Mouse (Mus musculus) forelimb bud, embryonic 11.5 days (tissue): ENCODE data around the gene Ralgapa1.
A peak's percentile ranks its signal among the peaks of the same experiment; 100 is the strongest.
"Not testable (repeated sequence)": the region's sequence is repeated elsewhere in the genome, so short reads cannot be mapped to it uniquely, and the experiment has no call there.

Experiments
- DNase-seq: peaks from one replicate; pipeline ENCODE4 v3.0.0-alpha.2; 2012; ENCODE audit warnings: low read depth, low spot score

Ralgapa1 gene

DNA sequence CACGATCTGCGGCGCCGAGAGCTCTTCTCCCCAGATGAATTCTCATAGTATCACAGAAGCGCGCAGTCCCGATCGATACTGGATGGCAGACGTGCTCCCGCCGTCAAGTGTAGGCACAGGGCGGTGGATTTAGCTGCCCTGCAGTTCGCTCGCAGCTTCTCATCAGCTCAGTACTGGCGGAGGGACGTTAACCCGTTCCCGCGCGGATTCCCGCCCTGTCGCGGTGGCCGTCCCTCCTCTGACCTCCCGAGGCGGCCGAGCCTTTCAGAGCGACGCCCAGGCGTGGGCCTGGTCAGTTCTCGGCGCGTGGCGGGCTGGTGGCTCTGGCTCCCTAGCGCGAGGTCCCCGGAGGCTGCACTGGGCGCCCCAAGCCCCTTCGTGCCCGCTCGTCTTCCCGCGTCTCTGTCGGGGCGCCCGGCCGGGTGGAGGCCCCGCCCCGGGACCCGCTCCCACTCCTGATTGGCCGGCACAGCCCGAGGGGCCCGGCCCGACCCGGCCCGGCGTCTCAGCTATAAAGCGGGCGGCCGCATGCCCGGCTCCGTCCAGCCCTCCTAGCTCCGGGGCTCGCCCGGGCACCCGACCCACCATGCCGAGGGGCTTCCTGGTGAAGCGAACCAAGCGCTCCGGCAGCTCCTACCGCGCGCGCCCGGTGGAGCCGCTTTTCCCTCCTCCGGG lies 221.9 kb downstream of the Ralgapa1 start, which contains the start of gene Insm2:
Gene Insm2, plus strand, starts transcription at position 541 of the 675 bp plus-strand sequence.
- no peak for DNase-seq

GRCm38 (mm10) chr12:55598537-55598886 lies 222.5 kb downstream of the Ralgapa1 start:
- DNase-seq, result no peak

GRCm38 (mm10) chr12:55586936-55587335 lies 234.0 kb downstream of the Ralgapa1 start:
- DNase-seq, result not testable (repeated sequence)

- DNase-seq, result peak; percentile 19
Measured at GRCm38 (mm10) chr12:55573794-55574193, 247.2 kb downstream of the Ralgapa1 start.

- no peak for DNase-seq
Measured at GRCm38 (mm10) chr12:55573089-55573488, 247.9 kb downstream of the Ralgapa1 start.

DNA sequence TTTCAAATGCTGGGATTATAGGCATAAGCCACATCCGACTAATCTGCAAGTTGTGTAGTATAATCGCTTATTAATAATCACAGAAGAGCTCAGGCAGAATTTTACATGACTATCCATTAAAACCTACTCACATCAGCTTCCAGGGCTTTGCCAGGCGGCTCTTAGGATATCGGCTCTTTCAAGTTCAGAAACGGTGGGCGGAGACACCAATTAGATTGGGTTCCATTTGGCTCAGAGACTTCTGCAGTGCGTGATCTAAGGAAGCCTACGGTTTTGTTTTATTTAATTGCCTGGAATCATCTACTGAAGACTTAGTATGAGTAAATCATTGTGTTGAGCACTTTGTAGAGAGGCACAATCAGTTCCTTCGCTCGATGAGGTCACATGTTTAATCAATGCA lies 249.3 kb downstream of the Ralgapa1 start:
- DNase-seq, result no peak

GRCm38 (mm10) chr12:55571181-55571580 lies 249.8 kb downstream of the Ralgapa1 start:
- DNase-seq, result no peak

GRCm38 (mm10) chr12:55570646-55571045 lies 250.3 kb downstream of the Ralgapa1 start:
- no peak for DNase-seq

DNA sequence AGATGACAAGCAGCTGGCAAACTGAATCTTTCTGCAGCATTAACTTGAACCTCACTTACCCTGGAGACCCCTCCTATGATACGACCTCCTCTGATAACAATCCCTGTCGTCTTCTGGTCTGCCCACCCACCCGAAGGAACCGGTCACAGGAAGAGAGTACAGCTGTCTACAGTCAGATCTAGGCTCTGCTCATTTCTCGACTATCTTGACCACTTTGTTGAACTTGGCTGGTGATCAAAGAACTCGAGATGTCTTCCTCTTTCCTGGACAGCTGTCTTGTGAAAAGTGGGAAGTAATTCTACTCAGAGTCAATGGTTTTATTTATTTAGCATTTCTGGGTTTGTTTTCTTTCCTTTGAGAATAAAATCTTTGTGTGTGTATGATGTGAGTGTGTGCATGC lies 251.3 kb downstream of the Ralgapa1 start:
- DNase-seq, result no peak

- DNase-seq, result no peak
Measured at GRCm38 (mm10) chr12:55568466-55568865, 252.5 kb downstream of the Ralgapa1 start.

GRCm38 (mm10) chr12:55566837-55567236 lies 254.1 kb downstream of the Ralgapa1 start:
- DNase-seq, result peak; percentile 8

DNA sequence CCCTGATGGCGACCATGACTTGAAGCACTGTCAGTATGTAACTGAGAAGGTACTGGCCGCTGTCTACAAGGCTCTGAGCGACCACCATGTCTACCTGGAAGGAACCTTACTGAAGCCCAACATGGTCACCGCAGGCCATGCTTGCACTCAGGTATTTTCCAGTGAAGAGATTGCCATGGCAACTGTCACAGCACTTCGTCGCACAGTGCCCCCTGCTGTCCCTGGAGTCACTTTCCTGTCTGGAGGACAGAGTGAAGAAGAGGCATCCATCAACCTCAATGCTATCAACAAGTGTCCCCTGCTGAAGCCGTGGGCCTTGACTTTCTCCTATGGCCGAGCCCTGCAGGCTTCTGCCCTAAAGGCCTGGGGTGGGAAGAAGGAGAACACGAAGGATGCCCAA lies 255.1 kb downstream of the Ralgapa1 start:
- no peak for DNase-seq

DNA sequence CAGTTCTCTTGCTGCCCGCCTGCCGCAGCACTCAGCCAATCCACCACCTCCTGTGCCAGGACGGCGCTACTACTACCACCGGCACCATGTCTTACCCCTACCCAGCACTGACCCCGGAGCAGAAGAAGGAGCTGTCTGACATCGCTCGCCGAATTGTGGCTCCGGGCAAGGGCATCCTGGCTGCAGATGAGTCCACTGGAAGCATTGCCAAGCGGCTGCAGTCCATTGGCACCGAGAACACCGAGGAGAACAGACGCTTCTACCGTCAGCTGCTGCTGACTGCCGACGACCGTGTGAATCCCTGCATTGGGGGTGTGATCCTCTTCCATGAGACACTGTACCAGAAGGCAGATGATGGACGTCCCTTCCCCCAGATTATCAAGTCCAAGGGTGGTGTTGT lies 255.8 kb downstream of the Ralgapa1 start, which contains the start of gene Aldoart2:
Gene Aldoart2, plus strand, starts transcription at position 34 of the 400 bp plus-strand sequence.
- no peak for DNase-seq

DNA sequence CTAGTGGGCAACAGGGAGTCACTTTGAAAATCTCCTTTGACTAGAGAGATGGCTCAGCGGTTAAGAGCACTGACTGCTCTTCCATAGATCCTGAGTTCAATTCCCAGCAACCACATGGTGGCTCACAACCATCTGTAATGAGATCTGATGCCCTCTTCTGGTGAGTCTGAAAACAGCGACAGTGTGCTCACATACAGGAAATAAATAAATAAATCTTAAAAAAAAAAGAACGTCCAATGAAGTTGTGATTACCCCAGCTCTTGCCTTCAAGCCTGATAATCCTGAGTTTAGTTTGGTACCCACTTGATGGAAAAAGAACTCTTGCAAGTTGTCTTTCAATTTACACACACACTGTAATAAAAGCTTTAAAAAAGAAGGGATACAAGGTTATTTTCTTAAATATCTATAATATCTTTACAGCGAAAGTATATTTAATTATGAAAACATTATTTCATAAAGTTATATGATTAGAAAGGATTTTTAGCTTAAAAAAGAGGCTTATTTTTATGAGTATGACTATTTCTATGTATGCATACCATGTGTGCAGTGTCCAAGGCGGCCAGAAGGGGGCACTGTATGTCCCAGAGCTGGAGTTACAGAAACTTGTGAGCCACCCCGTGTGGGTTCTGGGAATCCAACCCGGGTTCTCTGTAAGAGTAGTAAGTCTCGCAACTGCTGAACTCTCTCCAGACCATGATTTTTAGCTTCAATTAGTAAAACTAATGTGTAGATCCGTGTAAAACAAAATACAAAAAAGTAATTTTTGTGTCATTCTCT lies 256.6 kb downstream of the Ralgapa1 start:
- no peak for DNase-seq

DNA sequence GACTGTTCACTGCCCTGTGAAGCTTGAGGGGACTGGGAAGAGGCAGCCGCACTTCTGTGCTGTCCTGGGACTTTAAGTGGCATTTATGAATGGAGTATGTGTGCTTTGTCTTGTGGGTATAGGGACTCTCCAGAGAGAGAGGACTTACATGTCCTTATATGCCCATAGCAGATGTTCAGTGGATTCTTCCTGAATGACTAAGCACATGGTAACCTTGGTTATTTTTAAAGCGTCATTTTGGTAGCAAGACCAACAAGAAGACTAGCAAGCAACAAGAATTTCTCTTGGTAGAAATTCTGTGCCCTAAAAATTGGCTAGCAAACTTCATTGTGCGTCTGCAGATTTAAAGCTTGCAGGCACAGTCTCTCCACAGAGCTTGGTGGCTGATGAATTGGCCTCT lies 257.2 kb downstream of the Ralgapa1 start:
- no peak for DNase-seq

GRCm38 (mm10) chr12:55560025-55560690 lies 260.8 kb downstream of the Ralgapa1 start:
- no peak for DNase-seq

DNA sequence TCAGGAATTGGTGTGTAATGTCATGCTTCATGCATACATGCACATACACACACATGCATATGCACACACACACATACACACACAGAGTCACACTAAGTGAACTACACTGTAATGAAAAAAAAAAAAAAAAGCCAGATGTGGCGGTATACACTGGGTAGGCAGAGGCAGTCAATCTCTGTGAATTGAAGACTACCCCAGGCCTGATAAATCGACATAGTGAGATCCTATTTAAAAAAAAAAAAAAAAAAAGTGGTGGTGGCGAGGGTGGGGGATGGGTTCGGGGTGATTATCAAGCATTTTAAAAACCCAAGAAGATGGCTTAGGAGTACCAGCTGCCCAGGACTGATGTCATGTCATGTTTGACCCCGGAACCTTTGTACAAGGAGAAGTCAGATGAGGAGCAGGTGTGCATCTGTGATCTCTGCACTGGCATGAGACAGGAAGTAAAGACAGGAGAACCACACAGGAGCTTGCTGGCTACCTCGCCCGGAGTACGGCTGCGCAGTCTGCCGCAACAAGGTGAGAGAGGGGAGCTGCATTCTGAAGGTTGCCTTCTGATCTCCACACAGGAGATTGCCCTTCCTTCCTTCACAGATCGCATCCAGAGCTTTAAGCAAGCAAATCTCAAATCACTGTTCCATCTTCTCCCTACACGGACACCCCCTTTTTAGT lies 261.6 kb downstream of the Ralgapa1 start:
- DNase-seq, result no peak

DNA sequence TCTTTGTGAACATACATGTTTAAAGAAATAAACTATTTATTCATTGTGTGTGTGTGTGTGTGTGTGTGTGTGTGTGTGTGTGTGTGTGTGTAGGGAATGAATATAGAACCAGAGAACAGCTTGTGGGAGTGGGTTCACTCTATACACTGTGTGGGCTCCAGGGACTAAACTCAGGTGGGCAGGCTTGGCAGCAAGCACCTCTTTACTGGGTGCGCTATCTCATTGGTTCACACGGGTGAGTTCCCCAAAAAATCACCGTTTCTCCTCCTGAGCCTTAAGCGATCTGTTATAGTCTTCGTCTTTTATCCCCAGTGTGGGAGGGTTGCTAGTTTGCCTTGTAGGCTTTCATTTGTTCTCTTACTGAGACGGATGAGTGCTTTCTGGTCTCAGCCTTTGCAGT lies 263.1 kb downstream of the Ralgapa1 start:
- DNase-seq, result no peak

DNA sequence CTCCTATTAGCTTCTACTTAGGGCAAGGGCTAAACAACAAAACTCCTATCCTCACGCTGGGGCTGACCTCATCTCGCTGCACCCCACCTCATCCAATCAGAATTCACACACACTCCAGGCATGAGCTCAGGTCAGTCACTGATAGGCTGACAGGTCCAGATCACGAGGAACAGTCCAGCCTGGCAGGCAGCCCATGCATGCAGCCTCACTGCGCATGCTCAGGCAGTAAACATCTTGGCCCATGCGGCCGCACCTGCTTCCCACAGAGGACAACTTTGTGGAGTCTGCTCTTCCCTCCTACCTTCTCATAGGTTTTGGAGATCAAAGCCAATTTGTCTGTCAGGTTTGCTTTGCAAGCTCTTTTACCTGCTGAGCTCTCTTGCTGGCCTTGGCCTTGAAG lies 266.1 kb downstream of the Ralgapa1 start:
- not testable (repeated sequence) for DNase-seq
